Mouse (Mus musculus) spleen, postnatal 14 days (tissue): Measurements from ENCODE around the gene Olfr1189.
"Not testable (repeated sequence)": the region's sequence is repeated elsewhere in the genome, so short reads cannot be mapped to it uniquely, and the experiment has no call there.

Experiments used
- DNase-seq, 2 experiments: peaks; one replicate each; pipeline ENCODE4 v3.0.0; 2021 to 2022; ENCODE audit warnings: low spot score in 2 of 2

The Olfr1189 gene

GRCm38 (mm10) chr2:88586154-88586553, at the start of gene Olfr1189:
Gene Olfr1189 (plus strand): TSS chr2:88586454.
- DNase-seq: no peak

- no peak for DNase-seq
Observed at GRCm38 (mm10) chr2:88556635-88557034, 29.6 kb upstream of the Olfr1189 start, which contains the start of gene Olfr1188. Gene Olfr1188 (plus strand): TSS chr2:88556935.

- DNase-seq: not testable (repeated sequence)
Observed at GRCm38 (mm10) chr2:88572696-88573095, 13.6 kb upstream of the Olfr1189 start.

- not testable (repeated sequence) for DNase-seq
Observed at GRCm38 (mm10) chr2:88640242-88640641, 54.0 kb downstream of the Olfr1189 start, which contains the start of gene Olfr1191-ps1. Gene Olfr1191-ps1 (plus strand): TSS chr2:88640542.
